Mouse (Mus musculus) hindbrain, postnatal 0 days (tissue): ENCODE results near the gene Pdp2. TPM values are rescaled to one million over a fixed set of nuclear protein-coding genes. Genes with fewer than 3 reads are reported as not detected.
A peak's percentile ranks its signal among the peaks of the same experiment; 100 is the strongest.
"Not testable (repeated sequence)": the region's sequence is repeated elsewhere in the genome, so short reads cannot be mapped to it uniquely, and the experiment has no call there.

ENCODE experiments used
- ATAC-seq: fragments of 200-750 bp; cut with Nextera tagmentation; 2 replicates; pipeline ENCODE4 v1.8.0; 2017; ENCODE audit warnings: mild to moderate bottlenecking, moderate TSS enrichment, moderate library complexity
- DNase-seq: peaks from one replicate; pipeline ENCODE4 v3.0.0-alpha.2; 2015; ENCODE audit warnings: low spot score
- H3K27ac ChIP-seq: fragments of 300-500 bp; sonication (generic); 2 replicates; pipeline ENCODE4 v1.5.1; 2014; ENCODE audit warnings: mild to moderate bottlenecking
- H3K27me3 ChIP-seq: fragments of 300-500 bp; sonication (generic); 2 replicates; pipeline ENCODE4 v1.6.1; 2014; ENCODE audit warnings: low read length, mixed read lengths; ENCODE audit not compliant: insufficient read depth
- H3K36me3 ChIP-seq: fragments of 300-500 bp; sonication (generic); 2 replicates; pipeline ENCODE4 v1.6.1; 2014; ENCODE audit warnings: low read length, mixed read lengths; ENCODE audit not compliant: insufficient read depth
- H3K4me1 ChIP-seq: fragments of 300-500 bp; sonication (generic); 2 replicates; pipeline ENCODE4 v1.6.1; 2014; ENCODE audit warnings: antibody characterized with exemption, low read length, mixed read lengths; ENCODE audit not compliant: insufficient read depth
- H3K4me2 ChIP-seq: fragments of 300-500 bp; sonication (generic); 2 replicates; pipeline ENCODE4 v1.6.1; 2014; ENCODE audit warnings: low read depth, mild to moderate bottlenecking, low read length, moderate library complexity, mixed read lengths
- H3K4me3 ChIP-seq: fragments of 300-500 bp; sonication (generic); 2 replicates; pipeline ENCODE4 v1.5.1; 2014; ENCODE audit warnings: low read length
- H3K9ac ChIP-seq: fragments of 300-500 bp; sonication (generic); replicated peaks from 2 replicates; pipeline ENCODE4 v1.6.1; 2014; ENCODE audit warnings: mild to moderate bottlenecking, low read length, moderate library complexity, mixed read lengths
- H3K9me3 ChIP-seq: fragments of 300-500 bp; sonication (generic); 2 replicates; pipeline ENCODE4 v1.6.1; 2016; ENCODE audit warnings: low read length, mixed read lengths
- CTCF ChIP-seq: IDR thresholded peaks from 2 replicates; pipeline ENCODE4 v1.5.1; 2016; ENCODE audit warnings: antibody characterized with exemption, control low read depth, low read depth
- WGBS: fragments of 180-500 bp; shearing (Covaris S2); extraction: QIAGEN DNeasy Blood & Tissue Kit; methylation state at CpG from one replicate; pipeline ENCODE4 v1.1.7; 2014; 5-methylcytosine and 5-hydroxymethylcytosine counted together
- polyA plus RNA-seq: library from polyadenylated mRNA; unstranded; fragments of >200 nt; fragmentation: Nextera tagmentation; extraction: Ambion mirVana; gene quantifications from 2 replicates; pipeline ENCODE4 v1.2.1, GENCODE M21; 2015
- total RNA-seq: library from RNA; depleted of rRNA; stranded (reverse); fragments of >200 nt; gene quantifications from 2 replicates; pipeline ENCODE4 v1.2.3, GENCODE M21; 2014

Gene Pdp2
- total and polyA plus RNA-seq, 2 experiments from 2014 or later = 12.3 to 14.2 TPM

GRCm38 (mm10) chr8:104564633-104565456 lies 26.4 kb upstream of the Pdp2 start:
- no peaks in the 10 kb centered on the region for H3K4me1 ChIP-seq
- no peaks in the 10 kb centered on the region for H3K27me3 ChIP-seq
- peak; percentile 96 for DNase-seq
- WGBS = 18% methylated on average over 22 of the region's 22 CpGs
- no peaks in the 10 kb centered on the region for H3K36me3 ChIP-seq
- no peak overlapping the region for H3K9ac ChIP-seq
- H3K4me3 ChIP-seq = no peak overlapping the region
- peak; percentile 94 for ATAC-seq
- H3K9me3 ChIP-seq = no peaks in the 10 kb centered on the region
- TF ChIP-seq CTCF = peak; percentile 92
- peak overlapping the region; percentile 42 for H3K4me2 ChIP-seq
- H3K27ac ChIP-seq = no peak overlapping the region

DNA sequence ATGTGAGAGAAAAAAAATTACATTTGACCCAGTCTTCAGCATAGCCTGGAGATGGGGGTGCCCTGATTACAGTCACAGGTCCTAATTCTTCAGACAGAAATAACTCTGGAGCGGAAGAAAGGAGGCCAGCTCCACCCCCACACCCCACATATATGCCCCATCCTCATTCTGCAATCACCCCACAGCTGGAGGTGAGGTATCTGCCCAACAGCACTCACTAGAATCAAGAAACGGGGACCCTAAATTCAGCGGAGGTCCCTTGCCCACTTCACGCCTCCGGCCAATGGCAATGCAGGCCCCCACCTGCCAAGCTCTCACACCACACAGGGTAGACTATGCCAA lies 25.8 kb upstream of the Pdp2 start:
- peak; percentile 10; the same call in 1 of the 2 replicates for ATAC-seq

GRCm38 (mm10) chr8:104569559-104569958 lies 21.7 kb upstream of the Pdp2 start:
- Histone ChIP-seq H3K9ac (no peak overlapping the region), H3K36me3 (no peaks in the 10 kb centered on the region), H3K4me2 (no peak overlapping the region), H3K4me1 (no peaks in the 10 kb centered on the region), H3K27ac (no peak overlapping the region), H3K9me3 (no peaks in the 10 kb centered on the region), H3K27me3 (no peaks in the 10 kb centered on the region), H3K4me3 (no peak overlapping the region)
- DNase-seq (peak; percentile 47), ATAC-seq (no peak)
- TF ChIP-seq CTCF = peak; percentile 53
- 57% methylated on average over 1 of the region's 1 CpGs for WGBS

More for the DNA sequence above, 25.8 kb upstream of the Pdp2 start:
- H3K4me1 ChIP-seq = no peaks in the 10 kb centered on the region
- no peak overlapping the region for H3K4me2 ChIP-seq
- H3K36me3 ChIP-seq = no peaks in the 10 kb centered on the region
- no peak overlapping the region for H3K4me3 ChIP-seq
- H3K27ac ChIP-seq = no peak overlapping the region
- WGBS = 98% methylated on average over 5 of the region's 5 CpGs
- no peaks in the 10 kb centered on the region for H3K9me3 ChIP-seq
- no peak for DNase-seq
- TF ChIP-seq CTCF = no peak
- H3K27me3 ChIP-seq = no peaks in the 10 kb centered on the region
- H3K9ac ChIP-seq = no peak overlapping the region

GRCm38 (mm10) chr8:104570436-104571343 lies 20.6 kb upstream of the Pdp2 start:
- Histone ChIP-seq H3K4me1 (no peaks in the 10 kb centered on the region), H3K4me2 (peak overlapping the region; percentile 80), H3K27ac (no peak overlapping the region), H3K9ac (peak overlapping the region; percentile 22; the same call in 1 of the 2 replicates), H3K27me3 (no peaks in the 10 kb centered on the region), H3K9me3 (no peaks in the 10 kb centered on the region), H3K36me3 (no peaks in the 10 kb centered on the region), H3K4me3 (peak overlapping the region; percentile 37)
- TF ChIP-seq CTCF = peak; percentile 75
- DNase-seq (peak; percentile 90), ATAC-seq (peak; percentile 79)
- 5% methylated on average over 26 of the region's 26 CpGs for WGBS

DNA sequence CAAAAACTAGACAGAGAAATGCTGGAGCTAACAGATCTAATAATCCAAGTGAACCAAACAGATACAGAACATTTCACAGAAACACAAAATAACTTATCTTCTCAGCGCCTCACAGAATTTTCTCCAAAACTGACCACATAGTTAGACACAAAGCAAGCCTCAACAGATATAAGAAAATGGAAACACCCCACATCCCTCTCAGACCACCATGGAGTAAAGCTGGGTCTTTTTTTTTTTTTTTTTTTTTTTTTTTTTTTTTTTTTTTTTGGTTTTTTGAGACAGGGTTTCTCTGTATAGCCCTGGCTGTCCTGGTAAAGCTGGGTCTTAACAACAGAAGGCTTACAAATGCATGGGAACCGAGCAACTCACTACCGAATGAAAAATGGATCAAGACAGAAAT lies 14.4 kb upstream of the Pdp2 start:
- WGBS = 82% methylated on average over 3 of the region's 3 CpGs
- Histone ChIP-seq H3K9me3 (no peaks in the 10 kb centered on the region), H3K36me3 (no peaks in the 10 kb centered on the region), H3K4me2 (no peak overlapping the region), H3K27ac (no peak overlapping the region), H3K9ac (no peak overlapping the region), H3K27me3 (no peaks in the 10 kb centered on the region), H3K4me3 (no peak overlapping the region), H3K4me1 (no peaks in the 10 kb centered on the region)
- no peak for TF ChIP-seq CTCF
- DNase-seq (no peak), ATAC-seq (no peak)

DNA sequence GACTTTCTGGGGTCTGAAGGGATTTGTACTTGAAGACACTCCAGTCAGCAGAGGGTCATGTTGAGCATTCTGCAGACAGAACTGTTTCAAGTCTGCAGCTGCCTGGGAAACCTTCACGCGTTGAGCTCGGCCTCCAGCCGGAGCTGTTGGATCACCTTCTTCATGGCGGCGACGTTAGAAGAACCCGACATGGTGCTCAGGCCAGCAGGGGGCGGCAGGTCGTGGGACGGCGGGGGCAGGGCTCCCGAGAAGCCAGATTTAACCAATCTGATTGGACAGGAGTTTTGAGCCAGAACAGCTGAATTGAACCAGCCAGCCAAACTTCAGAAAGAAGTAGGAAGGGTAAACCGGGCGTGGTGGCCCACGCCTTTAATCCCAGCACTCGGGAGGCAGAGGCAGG lies 13.6 kb upstream of the Pdp2 start:
- H3K27ac ChIP-seq, H3K9me3 ChIP-seq, H3K4me1 ChIP-seq, H3K4me2 ChIP-seq, ATAC-seq, H3K27me3 ChIP-seq, DNase-seq, H3K4me3 ChIP-seq, H3K36me3 ChIP-seq, H3K9ac ChIP-seq: not testable (repeated sequence)
- 77% methylated on average over 17 of the region's 17 CpGs for WGBS
